Comparison of ENCODE assay signal across 37 mouse cellular contexts in the genomic region with DNA sequence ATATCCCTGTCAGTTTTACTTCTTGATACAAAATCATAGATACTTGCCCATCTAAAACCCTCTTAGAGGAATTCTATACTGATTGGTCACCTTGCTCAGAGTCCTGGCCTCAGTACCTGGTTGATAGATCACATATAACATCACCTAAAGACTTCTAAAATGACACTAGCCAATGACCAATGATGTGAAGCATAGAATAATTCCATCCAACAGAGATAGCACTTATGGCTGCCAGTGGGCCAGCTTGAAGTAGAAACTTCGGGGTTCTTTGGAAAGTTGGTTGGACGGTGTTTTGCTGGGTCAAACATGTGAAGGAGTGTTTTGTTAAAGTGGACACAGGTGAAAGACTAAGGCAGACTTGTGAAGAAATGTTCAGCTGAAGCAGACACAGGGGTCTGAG. TPM values are rescaled to one million over a fixed set of nuclear protein-coding genes. Genes with fewer than 3 reads are reported as not detected.
"Had no signal": no experiment of that assay in that cellular context is flagged by ENCODE, and none has a peak within 500 bp of the region (broad histone marks: within the 10 kb centered on the region; RNA-seq: fewer than 3 reads in every experiment).

No protein-coding gene starts in this region.

- H3K9me3 ChIP-seq: heart, embryonic 12.5 days; heart, embryonic 13.5 days; heart, embryonic 15.5 days; hindbrain, embryonic 10.5 days; hindbrain, embryonic 12.5 days; hindbrain, embryonic 13.5 days; hindbrain, embryonic 15.5 days; intestine, embryonic 15.5 days; kidney, embryonic 15.5 days had no signal

- DNase-seq: heart, postnatal 10 days; heart, postnatal 14 days; heart, postnatal 36 days; heart, postnatal 4 days; kidney, adult 11 months; kidney, adult 18-20 months; kidney, adult 2 months; kidney, adult 8-10 months; kidney, adult 9 months; kidney, postnatal 10 days; kidney, postnatal 14 days; kidney, postnatal 25 days; kidney, postnatal 36 days; kidney, postnatal 4 days; layer of hippocampus, adult 9-11 months; layer of hippocampus, postnatal 36 days had no signal

- H3K27me3 ChIP-seq: heart, embryonic 12.5 days; heart, embryonic 13.5 days; heart, embryonic 15.5 days; hindbrain, embryonic 12.5 days; hindbrain, embryonic 13.5 days; hindbrain, embryonic 15.5 days; intestine, embryonic 15.5 days; kidney, embryonic 15.5 days had no signal

- H3K4me2 ChIP-seq: heart, embryonic 11.5 days; heart, embryonic 12.5 days; heart, embryonic 13.5 days; heart, embryonic 15.5 days; hindbrain, embryonic 12.5 days; hindbrain, embryonic 13.5 days; hindbrain, embryonic 14.5 days; hindbrain, embryonic 15.5 days; intestine, embryonic 15.5 days; kidney, embryonic 15.5 days had no signal

- H3K4me3 ChIP-seq: heart, embryonic 12.5 days; heart, embryonic 13.5 days; heart, embryonic 15.5 days; hindbrain, embryonic 10.5 days; hindbrain, embryonic 12.5 days; hindbrain, embryonic 13.5 days; hindbrain, embryonic 15.5 days; intestine, embryonic 15.5 days; kidney, embryonic 15.5 days; layer of hippocampus, adult 2 months had no signal

- H3K9ac ChIP-seq: heart, embryonic 12.5 days; heart, embryonic 13.5 days; heart, embryonic 15.5 days; hindbrain, embryonic 12.5 days; hindbrain, embryonic 13.5 days; hindbrain, embryonic 14.5 days; hindbrain, embryonic 15.5 days; intestine, embryonic 15.5 days; kidney, embryonic 15.5 days had no signal

- H3K4me1 ChIP-seq: hindbrain, embryonic 15.5 days; intestine, embryonic 15.5 days had no signal

- H3K36me3 ChIP-seq: heart, embryonic 12.5 days; heart, embryonic 13.5 days; heart, embryonic 15.5 days; hindbrain, embryonic 10.5 days; hindbrain, embryonic 12.5 days; hindbrain, embryonic 13.5 days; hindbrain, embryonic 15.5 days; intestine, embryonic 15.5 days; kidney, embryonic 15.5 days had no signal

- H3K27ac ChIP-seq: heart, embryonic 13.5 days; heart, embryonic 15.5 days; hindbrain, embryonic 10.5 days; hindbrain, embryonic 12.5 days; hindbrain, embryonic 13.5 days; hindbrain, embryonic 14.5 days; hindbrain, embryonic 15.5 days; hindbrain, postnatal 0 days; intestine, embryonic 15.5 days; kidney, embryonic 15.5 days; kidney, postnatal 0 days; layer of hippocampus, adult 2 months had no signal

- ATAC-seq: hindbrain, embryonic 16.5 days; hindbrain, postnatal 0 days; inflammation-experienced regulatory T-cells, adult 6 months; intestine, embryonic 15.5 days; intestine, embryonic 16.5 days; intestine, postnatal 0 days had no signal

RNA-seq across cellular contexts. Expression of gene Pde6h, which starts 26.5 kb away (rescaled TPM):
- polyA plus RNA-seq: heart, embryonic 13.5 days; heart, embryonic 14.5 days; hindbrain, embryonic 10.5 days; hindbrain, embryonic 11.5 days; hindbrain, embryonic 12.5 days; hindbrain, embryonic 13.5 days; inflammation-experienced regulatory T-cells, adult 6 months; intestine, embryonic 14.5 days; intestine, embryonic 15.5 days had no signal

RNA-seq across cellular contexts. Expression of gene Erp27, which starts 28.2 kb away (rescaled TPM):
- polyA plus RNA-seq: hindbrain, embryonic 10.5 days; hindbrain, embryonic 12.5 days; hindbrain, embryonic 13.5 days; hindbrain, embryonic 14.5 days; hindbrain, embryonic 15.5 days; hindbrain, postnatal 0 days; kidney, adult 2 months had no signal
